Mouse (Mus musculus): ENCODE results near the gene Slc16a7.

Slc16a7 gene

GRCm38 (mm10) chr10:125388876-125389786 lies at the start of gene Slc16a7:
Slc16a7 (minus strand) TSS chr10:125389465.
- in situ Hi-C loops (cut with MboI; ENCODE audit: low sequenced_read_pairs): no loop called here

GRCm38 (mm10) chr10:125418795-125419194 lies 29.5 kb upstream of the Slc16a7 start:
- in situ Hi-C loops (cut with MboI; ENCODE audit: low sequenced_read_pairs): no loop called here

- in situ Hi-C loops (cut with MboI; ENCODE audit: low sequenced_read_pairs): no loop called here
These were observed 10.5 kb upstream of the Slc16a7 start for GRCm38 (mm10) chr10:125399796-125400195.

- in situ Hi-C loops (cut with MboI; ENCODE audit: low sequenced_read_pairs): no loop called here
These were observed 746 bp upstream of the Slc16a7 start for GRCm38 (mm10) chr10:125390011-125390410.

GRCm38 (mm10) chr10:125388481-125388875 lies 787 bp downstream of the Slc16a7 start:
- in situ Hi-C loops (cut with MboI; ENCODE audit: low sequenced_read_pairs): no loop called here

GRCm38 (mm10) chr10:125387782-125388415 lies 1.4 kb downstream of the Slc16a7 start:
- in situ Hi-C loops (cut with MboI; ENCODE audit: low sequenced_read_pairs): no loop called here

- in situ Hi-C loops (cut with MboI; ENCODE audit: low sequenced_read_pairs): no loop called here
These were observed 13.7 kb downstream of the Slc16a7 start for GRCm38 (mm10) chr10:125375526-125375925.

GRCm38 (mm10) chr10:125372666-125373065 lies 16.6 kb downstream of the Slc16a7 start:
- in situ Hi-C loops (cut with MboI; ENCODE audit: low sequenced_read_pairs): no loop called here

GRCm38 (mm10) chr10:125371451-125371850 lies 17.8 kb downstream of the Slc16a7 start:
- in situ Hi-C loops (cut with MboI; ENCODE audit: low sequenced_read_pairs): no loop called here

GRCm38 (mm10) chr10:125370037-125370610 lies 19.1 kb downstream of the Slc16a7 start:
- in situ Hi-C loops (cut with MboI; ENCODE audit: low sequenced_read_pairs): no loop called here

- in situ Hi-C loops (cut with MboI; ENCODE audit: low sequenced_read_pairs): no loop called here
These were observed 30.8 kb downstream of the Slc16a7 start for GRCm38 (mm10) chr10:125358479-125358878.

- in situ Hi-C loops (cut with MboI; ENCODE audit: low sequenced_read_pairs): no loop called here
These were observed 36.5 kb downstream of the Slc16a7 start for GRCm38 (mm10) chr10:125352805-125353204.

- in situ Hi-C loops (cut with MboI; ENCODE audit: low sequenced_read_pairs): no loop called here
These were observed 41.1 kb downstream of the Slc16a7 start for GRCm38 (mm10) chr10:125348171-125348570.

- in situ Hi-C loops (cut with MboI; ENCODE audit: low sequenced_read_pairs): no loop called here
These were observed 42.1 kb downstream of the Slc16a7 start for GRCm38 (mm10) chr10:125347149-125347548.

GRCm38 (mm10) chr10:125346364-125346763 lies 42.9 kb downstream of the Slc16a7 start:
- in situ Hi-C loops (cut with MboI; ENCODE audit: low sequenced_read_pairs): no loop called here

GRCm38 (mm10) chr10:125345583-125345982 lies 43.7 kb downstream of the Slc16a7 start:
- in situ Hi-C loops (cut with MboI; ENCODE audit: low sequenced_read_pairs): no loop called here

- in situ Hi-C loops (cut with MboI; ENCODE audit: low sequenced_read_pairs): no loop called here
These were observed 47.1 kb downstream of the Slc16a7 start for GRCm38 (mm10) chr10:125342204-125342603.

- in situ Hi-C loops (cut with MboI; ENCODE audit: low sequenced_read_pairs): no loop called here
These were observed 55.5 kb downstream of the Slc16a7 start for GRCm38 (mm10) chr10:125333799-125334198.

GRCm38 (mm10) chr10:125331334-125331733 lies 57.9 kb downstream of the Slc16a7 start:
- in situ Hi-C loops (cut with MboI; ENCODE audit: low sequenced_read_pairs): no loop called here

- in situ Hi-C loops (cut with MboI; ENCODE audit: low sequenced_read_pairs): no loop called here
These were observed 60.8 kb downstream of the Slc16a7 start for GRCm38 (mm10) chr10:125328331-125329063.
